Mouse (Mus musculus) heart, embryonic 15.5 days (tissue): Measurements from ENCODE around the gene Add1. TPM values are rescaled to one million over a fixed set of nuclear protein-coding genes. Genes with fewer than 3 reads are reported as not detected.
"Not testable (repeated sequence)": the region's sequence is repeated elsewhere in the genome, so short reads cannot be mapped to it uniquely, and the experiment has no call there.

Source experiments
- ATAC-seq: fragments of 200-750 bp; cut with Nextera tagmentation; replicated peaks from 2 replicates; pipeline ENCODE4 v1.8.0; 2017; ENCODE audit warnings: low read depth, moderate TSS enrichment; ENCODE audit not compliant: insufficient number of reproducible peaks, insufficient read depth, low FRiP score
- H3K27ac ChIP-seq: fragments of 300-500 bp; sonication (generic); 2 replicates; pipeline ENCODE4 v1.5.1; 2015; ENCODE audit warnings: mild to moderate bottlenecking, inconsistent platforms
- H3K27me3 ChIP-seq: fragments of 300-500 bp; sonication (generic); 2 replicates; pipeline ENCODE4 v1.6.1; 2015; ENCODE audit warnings: inconsistent platforms
- H3K36me3 ChIP-seq: fragments of 300-500 bp; sonication (generic); 2 replicates; pipeline ENCODE4 v1.6.1; 2015; ENCODE audit warnings: mild to moderate bottlenecking, inconsistent platforms
- H3K4me1 ChIP-seq: fragments of 300-500 bp; sonication (generic); replicated peaks from 2 replicates; pipeline ENCODE4 v1.6.1; 2015; ENCODE audit warnings: inconsistent platforms
- H3K4me2 ChIP-seq: fragments of 300-500 bp; sonication (generic); 2 replicates; pipeline ENCODE4 v1.6.1; 2015; ENCODE audit warnings: inconsistent platforms, mild to moderate bottlenecking, moderate library complexity
- H3K4me3 ChIP-seq: fragments of 300-500 bp; sonication (generic); 2 replicates; pipeline ENCODE4 v1.5.1; 2015; ENCODE audit warnings: mild to moderate bottlenecking, inconsistent platforms
- H3K9ac ChIP-seq: fragments of 300-500 bp; sonication (generic); 2 replicates; pipeline ENCODE4 v1.6.1; 2015; ENCODE audit warnings: mild to moderate bottlenecking, inconsistent platforms
- H3K9me3 ChIP-seq: fragments of 300-500 bp; sonication (generic); replicated peaks from 2 replicates; pipeline ENCODE4 v1.6.1; 2016; ENCODE audit warnings: inconsistent platforms
- WGBS: fragments of 180-500 bp; shearing (Covaris S2); methylation state at CpG from one replicate; pipeline ENCODE4 v1.1.7; 2015; ENCODE audit warnings: mixed read lengths; 5-methylcytosine and 5-hydroxymethylcytosine counted together
- polyA plus RNA-seq: library from polyadenylated mRNA; unstranded; fragments of >200 nt; fragmentation: Nextera tagmentation; extraction: Ambion mirVana; gene quantifications from 2 replicates; pipeline ENCODE4 v1.2.1, GENCODE M21; 2015

The Add1 gene
- polyA plus RNA-seq, 1 experiment from 2014 or later: 133 TPM

DNA sequence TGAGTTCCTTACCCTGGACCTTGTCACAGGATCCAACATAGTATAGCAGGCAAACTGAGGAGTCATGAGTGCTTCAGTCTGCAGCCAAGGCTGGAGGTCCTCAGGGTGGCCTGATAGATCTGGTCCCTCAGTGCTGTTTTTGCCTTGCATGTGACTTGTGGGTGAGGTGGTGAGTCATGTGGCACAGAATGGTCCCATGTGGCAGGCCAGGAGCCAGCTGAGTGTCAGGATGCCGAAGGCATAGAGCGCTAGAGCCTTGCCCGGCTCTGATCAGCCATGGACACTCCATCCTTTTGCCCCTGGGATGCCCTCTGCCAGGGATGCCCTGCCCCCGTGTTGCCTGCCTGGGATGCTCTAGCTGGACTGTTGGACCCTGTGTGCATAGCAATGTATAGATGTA, 21.6 kb upstream of the Add1 start:
- H3K4me3 ChIP-seq: no peak overlapping the region
- WGBS: 94% methylated on average over 4 of the region's 4 CpGs
- H3K27me3 ChIP-seq: no peaks in the 10 kb centered on the region
- peaks cover 26% of the 10 kb centered on the region for H3K36me3 ChIP-seq
- no peaks in the 10 kb centered on the region for H3K9me3 ChIP-seq
- no peak overlapping the region for H3K9ac ChIP-seq
- no peak overlapping the region for H3K4me2 ChIP-seq
- ATAC-seq: no peak
- peaks cover 15% of the 10 kb centered on the region for H3K4me1 ChIP-seq
- H3K27ac ChIP-seq: no peak overlapping the region

- H3K36me3 ChIP-seq: peaks cover 27% of the 10 kb centered on the region
- no peaks in the 10 kb centered on the region for H3K27me3 ChIP-seq
- no peaks in the 10 kb centered on the region for H3K9me3 ChIP-seq
- peaks cover 15% of the 10 kb centered on the region for H3K4me1 ChIP-seq
- no peak overlapping the region for H3K4me2 ChIP-seq
- no peak overlapping the region for H3K9ac ChIP-seq
- no peak overlapping the region for H3K27ac ChIP-seq
- no peak overlapping the region for H3K4me3 ChIP-seq
- 94% methylated on average over 1 of the region's 1 CpGs for WGBS
- ATAC-seq: no peak
Observed at GRCm38 (mm10) chr5:34563854-34564253, 9.6 kb upstream of the Add1 start.

GRCm38 (mm10) chr5:34564291-34564690, 9.2 kb upstream of the Add1 start:
- no peak overlapping the region for H3K27ac ChIP-seq
- H3K4me2 ChIP-seq: no peak overlapping the region
- peaks cover 15% of the 10 kb centered on the region for H3K4me1 ChIP-seq
- H3K36me3 ChIP-seq: peaks cover 26% of the 10 kb centered on the region
- H3K9ac ChIP-seq: no peak overlapping the region
- no peaks in the 10 kb centered on the region for H3K27me3 ChIP-seq
- no peak for ATAC-seq
- no peak overlapping the region for H3K4me3 ChIP-seq
- 72% methylated on average over 4 of the region's 4 CpGs for WGBS
- no peaks in the 10 kb centered on the region for H3K9me3 ChIP-seq

GRCm38 (mm10) chr5:34565545-34566283, 7.8 kb upstream of the Add1 start:
- Histone ChIP-seq H3K36me3 (peaks cover 19% of the 10 kb centered on the region), H3K27ac (peak overlapping the region; percentile 74), H3K27me3 (no peaks in the 10 kb centered on the region), H3K4me1 (peaks cover 15% of the 10 kb centered on the region), H3K9me3 (no peaks in the 10 kb centered on the region), H3K9ac (no peak overlapping the region), H3K4me2 (peak overlapping the region; percentile 17; the same call in 1 of the 2 replicates), H3K4me3 (no peak overlapping the region)
- WGBS: 20% methylated on average over 7 of the region's 7 CpGs
- peak; percentile 72 for ATAC-seq

GRCm38 (mm10) chr5:34571551-34571950, 1.9 kb upstream of the Add1 start:
- Histone ChIP-seq H3K27ac (no peak overlapping the region), H3K4me3 (no peak overlapping the region), H3K9me3 (no peaks in the 10 kb centered on the region), H3K9ac (no peak overlapping the region), H3K4me1 (peaks cover 19% of the 10 kb centered on the region), H3K4me2 (no peak overlapping the region), H3K27me3 (no peaks in the 10 kb centered on the region), H3K36me3 (no peaks in the 10 kb centered on the region)
- ATAC-seq: no peak
- WGBS: 81% methylated on average over 3 of the region's 3 CpGs

DNA sequence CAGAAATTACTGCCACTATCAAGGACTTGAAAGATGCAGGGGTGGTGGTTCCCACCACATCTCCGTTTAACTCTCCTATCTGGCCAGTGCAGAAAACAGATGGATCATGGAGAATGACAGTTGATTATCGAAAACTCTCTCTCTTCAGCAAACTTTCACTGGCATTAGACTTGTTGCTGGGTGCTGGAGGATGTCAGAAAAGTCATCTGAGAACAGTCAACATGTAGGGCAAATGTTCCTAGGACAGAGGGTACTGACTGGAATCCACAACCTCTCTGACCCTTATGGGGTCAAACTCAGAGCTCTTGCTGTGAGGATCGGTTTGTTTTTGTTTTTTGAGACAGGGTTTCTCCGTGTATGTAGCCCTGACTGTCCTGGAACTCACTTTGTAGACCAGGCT, 896 bp upstream of the Add1 start:
- ATAC-seq, H3K36me3 ChIP-seq, H3K27me3 ChIP-seq, H3K9me3 ChIP-seq: not testable (repeated sequence)
- Histone ChIP-seq H3K4me1 (peaks cover 18% of the 10 kb centered on the region), H3K4me2 (peak overlapping the region; percentile 71), H3K27ac (peak overlapping the region; percentile 96), H3K9ac (peak overlapping the region; percentile 85; the same call in 1 of the 2 replicates), H3K4me3 (peak overlapping the region; percentile 92)
- 32% methylated on average over 4 of the region's 4 CpGs for WGBS

DNA sequence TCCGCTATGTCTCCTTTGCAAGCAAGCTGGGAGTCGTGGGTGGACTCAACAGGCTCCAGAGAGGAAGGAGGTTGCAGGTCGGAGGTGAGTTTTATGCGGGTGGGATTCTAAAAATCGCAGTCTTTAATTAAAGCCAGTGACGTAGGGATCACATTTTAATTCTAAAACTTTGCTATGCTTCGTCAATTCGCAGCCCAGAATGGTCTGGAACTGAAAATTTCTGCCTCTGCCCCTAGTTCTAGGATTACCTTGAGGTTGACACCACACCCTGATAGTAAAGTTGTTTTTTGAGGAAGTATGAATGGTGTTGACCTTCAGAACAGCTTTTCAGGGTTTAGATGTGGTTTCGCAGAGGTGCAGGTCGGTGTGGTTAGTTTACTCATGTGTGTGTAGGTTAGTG, 1.3 kb downstream of the Add1 start:
- peak overlapping the region; percentile 70 for H3K4me2 ChIP-seq
- H3K27me3 ChIP-seq: no peaks in the 10 kb centered on the region
- ATAC-seq: no peak
- H3K36me3 ChIP-seq: no peaks in the 10 kb centered on the region
- H3K9me3 ChIP-seq: no peaks in the 10 kb centered on the region
- peak overlapping the region; percentile 96 for H3K27ac ChIP-seq
- WGBS: 25% methylated on average over 10 of the region's 10 CpGs
- peak overlapping the region; percentile 92 for H3K4me3 ChIP-seq
- H3K9ac ChIP-seq: peak overlapping the region; percentile 98
- peaks cover 18% of the 10 kb centered on the region for H3K4me1 ChIP-seq

- Histone ChIP-seq H3K27ac (no peak overlapping the region), H3K4me3 (no peak overlapping the region), H3K9me3 (no peaks in the 10 kb centered on the region), H3K4me1 (peaks cover 18% of the 10 kb centered on the region), H3K36me3 (no peaks in the 10 kb centered on the region), H3K27me3 (no peaks in the 10 kb centered on the region), H3K4me2 (no peak overlapping the region), H3K9ac (no peak overlapping the region)
- ATAC-seq: no peak
- WGBS: 95% methylated on average over 1 of the region's 1 CpGs
Observed at GRCm38 (mm10) chr5:34576286-34576685, 2.8 kb downstream of the Add1 start.

DNA sequence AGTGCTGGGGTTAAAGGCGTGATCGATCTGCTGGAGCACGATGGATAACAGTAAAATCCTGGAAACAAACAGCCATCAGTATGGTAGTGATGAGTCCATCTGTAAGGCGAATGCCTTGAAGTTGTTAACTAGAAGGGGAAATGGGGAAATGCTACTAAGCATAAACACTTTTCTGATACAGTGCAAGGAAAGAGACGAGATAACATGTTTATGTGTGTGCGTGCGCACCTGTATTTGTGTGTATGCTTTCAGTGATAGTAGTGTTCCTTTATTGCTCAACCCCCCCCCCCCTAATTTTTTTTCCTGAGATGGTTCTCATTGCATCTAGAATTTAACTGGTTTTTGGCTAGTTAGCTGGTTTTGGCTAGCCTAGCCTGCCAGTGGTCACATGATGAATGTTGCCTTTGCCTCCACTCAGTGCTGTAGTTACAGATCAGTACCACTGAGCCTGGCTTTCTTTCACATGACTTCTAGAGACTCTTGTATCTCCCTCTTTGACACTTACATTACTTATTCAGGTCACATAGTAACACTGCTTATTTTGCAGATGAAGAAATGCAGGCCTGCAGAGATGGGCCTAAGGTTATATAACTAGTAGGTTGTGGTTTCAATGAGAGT, 4.7 kb downstream of the Add1 start:
- H3K9me3 ChIP-seq: no peaks in the 10 kb centered on the region
- no peak overlapping the region for H3K4me2 ChIP-seq
- no peaks in the 10 kb centered on the region for H3K36me3 ChIP-seq
- no peaks in the 10 kb centered on the region for H3K27me3 ChIP-seq
- no peak overlapping the region for H3K4me3 ChIP-seq
- no peak overlapping the region for H3K9ac ChIP-seq
- no peak for ATAC-seq
- 95% methylated on average over 7 of the region's 7 CpGs for WGBS
- H3K27ac ChIP-seq: no peak overlapping the region
- H3K4me1 ChIP-seq: peaks cover 21% of the 10 kb centered on the region

DNA sequence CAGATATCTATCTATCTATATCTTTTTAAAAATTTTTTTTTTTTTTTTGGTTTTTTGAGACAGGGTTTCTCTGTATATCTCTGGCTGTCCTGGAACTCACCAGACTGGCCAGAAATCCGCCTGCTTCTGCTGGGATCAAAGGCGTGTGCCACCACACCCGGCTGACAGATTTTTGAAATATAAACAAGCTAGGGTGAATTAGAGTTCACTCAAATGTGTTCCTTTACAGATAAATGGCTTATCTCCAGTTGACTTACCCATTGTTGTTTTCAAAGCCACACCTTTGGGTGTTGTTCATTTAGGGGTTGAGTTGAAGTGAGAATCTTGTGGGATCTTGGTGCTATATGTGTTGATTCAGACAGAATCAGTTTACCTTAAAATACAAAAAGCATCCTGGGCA, 5.9 kb downstream of the Add1 start:
- Histone ChIP-seq H3K4me3 (no peak overlapping the region), H3K4me2 (no peak overlapping the region), H3K9me3 (no peaks in the 10 kb centered on the region), H3K36me3 (no peaks in the 10 kb centered on the region), H3K4me1 (peaks cover 29% of the 10 kb centered on the region), H3K9ac (no peak overlapping the region), H3K27me3 (no peaks in the 10 kb centered on the region), H3K27ac (no peak overlapping the region)
- ATAC-seq: no peak
- WGBS: 71% methylated on average over 3 of the region's 3 CpGs

DNA sequence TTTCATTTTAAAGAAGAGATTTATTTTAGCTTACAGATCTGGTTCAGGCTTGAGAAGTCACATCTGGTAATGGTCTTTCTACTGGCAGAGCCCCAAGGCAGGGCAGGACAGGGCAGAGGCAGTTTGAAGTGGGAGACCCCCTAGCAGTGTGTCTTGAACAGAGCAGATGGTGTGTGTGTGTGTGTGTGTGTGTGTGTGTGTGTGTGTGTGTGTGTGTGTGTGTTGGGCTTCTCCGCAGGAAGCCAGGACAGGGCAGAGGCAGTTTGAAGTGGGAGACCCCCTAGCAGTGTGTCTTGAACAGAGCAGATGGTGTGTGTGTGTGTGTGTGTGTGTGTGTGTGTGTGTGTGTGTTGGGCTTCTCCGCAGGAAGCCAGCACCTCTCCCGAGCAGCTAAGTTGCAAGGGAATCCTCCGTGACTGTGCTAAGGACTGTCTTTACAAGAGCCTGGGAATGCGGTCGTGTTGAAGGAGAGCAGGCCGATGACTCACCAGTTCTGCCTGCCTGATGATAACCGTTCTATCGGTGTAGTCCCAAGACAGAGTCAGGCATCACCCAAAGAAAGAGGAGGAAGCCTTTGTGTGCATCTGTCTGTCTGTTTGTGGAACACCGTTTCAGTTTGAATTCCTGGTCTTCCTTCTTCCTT, 8.3 kb downstream of the Add1 start:
- H3K4me1 ChIP-seq: peaks cover 20% of the 10 kb centered on the region
- peak overlapping the region; percentile 14 for H3K4me2 ChIP-seq
- H3K27ac ChIP-seq: peak overlapping the region; percentile 66
- not testable (repeated sequence) for H3K9ac ChIP-seq, H3K9me3 ChIP-seq, H3K36me3 ChIP-seq, H3K4me3 ChIP-seq, H3K27me3 ChIP-seq
- 4% methylated on average over 10 of the region's 10 CpGs for WGBS
- peak; percentile 80 for ATAC-seq
